Mouse (Mus musculus) heart, adult 2 months (tissue): ENCODE results near the gene Fam124b.

Source experiments
- CTCF ChIP-seq: fragments of 200-600 bp; IDR thresholded peaks from 2 replicates; pipeline ENCODE4 v1.8.1; 2022; ENCODE audit warnings: antibody characterized with exemption, mild to moderate bottlenecking, moderate library complexity
- EP300 ChIP-seq: fragments of 200-500 bp; IDR thresholded peaks from 2 replicates; pipeline ENCODE4 v1.6.1; 2011; ENCODE audit warnings: low read depth, low read length, control low read depth; ENCODE audit not compliant: insufficient read depth
- POLR2A ChIP-seq: fragments of 200-500 bp; IDR thresholded peaks from 2 replicates; pipeline ENCODE4 v1.6.1; 2011; ENCODE audit warnings: mild to moderate bottlenecking, low read depth, low read length, control low read depth; ENCODE audit not compliant: insufficient read depth

- TF ChIP-seq EP300 (no peak), CTCF (no peak), POLR2A (no peak)
These were observed 6.7 kb upstream of the Fam124b start for GRCm38 (mm10) chr1:80224839-80225412.
